Mouse (Mus musculus): ENCODE measurements around the gene Adh6a. TPM values are rescaled to one million over a fixed set of nuclear protein-coding genes. Genes with fewer than 3 reads are reported as not detected.
"Not testable (repeated sequence)": the region's sequence is repeated elsewhere in the genome, so short reads cannot be mapped to it uniquely, and the experiment has no call there.

The Adh6a gene
- total and polyA plus RNA-seq, 3 experiments, result not detected

GRCm38 (mm10) chr3:138325001-138325400 is 11.9 kb downstream of the Adh6a start:
- no peak for DNase-seq

- DNase-seq, result no peak
These were observed 12.4 kb downstream of the Adh6a start for GRCm38 (mm10) chr3:138325466-138325865.

GRCm38 (mm10) chr3:138333910-138334309 is 20.8 kb downstream of the Adh6a start:
- DNase-seq, result no peak

- DNase-seq, result no peak
These were observed 21.2 kb downstream of the Adh6a start for GRCm38 (mm10) chr3:138334320-138334719.

GRCm38 (mm10) chr3:138335566-138335965 is 22.5 kb downstream of the Adh6a start:
- no peak for DNase-seq

- no peak for DNase-seq
These were observed 23.1 kb downstream of the Adh6a start for GRCm38 (mm10) chr3:138336104-138336754.

- no peak for DNase-seq
These were observed 28.4 kb downstream of the Adh6a start, which contains the start of gene Adh6b for GRCm38 (mm10) chr3:138341471-138341870. Gene Adh6b (plus strand): TSS chr3:138341775.

GRCm38 (mm10) chr3:138347041-138347440 is 34.0 kb downstream of the Adh6a start:
- DNase-seq, result no peak

- DNase-seq, result no peak
These were observed 39.1 kb downstream of the Adh6a start for GRCm38 (mm10) chr3:138352012-138352809.

GRCm38 (mm10) chr3:138358856-138359255 is 45.8 kb downstream of the Adh6a start:
- no peak for DNase-seq

GRCm38 (mm10) chr3:138360721-138361120 is 47.6 kb downstream of the Adh6a start:
- DNase-seq, result no peak

- DNase-seq, result no peak
These were observed 49.8 kb downstream of the Adh6a start for GRCm38 (mm10) chr3:138362920-138363319.

- DNase-seq, result no peak
These were observed 53.1 kb downstream of the Adh6a start for GRCm38 (mm10) chr3:138366181-138366580.

GRCm38 (mm10) chr3:138369546-138369945 is 56.5 kb downstream of the Adh6a start:
- DNase-seq, result no peak

- not testable (repeated sequence) for DNase-seq
These were observed 57.2 kb downstream of the Adh6a start for GRCm38 (mm10) chr3:138370289-138370688.

GRCm38 (mm10) chr3:138373920-138374319 is 60.8 kb downstream of the Adh6a start:
- peak; percentile 28 for DNase-seq

GRCm38 (mm10) chr3:138375148-138375547 is 62.1 kb downstream of the Adh6a start:
- DNase-seq, result peak; percentile 47

Other genes starting within 250 kb of the Adh6a start
- gene 1110002E22Rik, start 248.2 kb upstream of the Adh6a start, total RNA-seq (2021), result under 1 TPM in 1 of 2 experiments, not detected in 1; 0.06 TPM
- 0.01 TPM in 1 of 2 replicates, not detected in the other for gene 1110002E22Rik, start 248.2 kb upstream of the Adh6a start, polyA plus RNA-seq (2012; rRNA removed)
- not detected for gene Gm5105, start 245.9 kb upstream of the Adh6a start, total RNA-seq (2021)
- gene Gm5105, start 245.9 kb upstream of the Adh6a start, polyA plus RNA-seq (2012; rRNA removed), result not detected in 2 replicates
- 10 to 100 TPM in 1 of 2 experiments, 1 to 10 TPM in 1; 9.8 to 11.0 TPM for gene Trmt10a, start 169.8 kb upstream of the Adh6a start, total RNA-seq (2021)
- gene Trmt10a, start 169.8 kb upstream of the Adh6a start, polyA plus RNA-seq (2012; rRNA removed), result 0.69 and 1.4 TPM in 2 replicates
- gene Mttp, start 168.3 kb upstream of the Adh6a start, total RNA-seq (2021), result 10 to 100 TPM in 1 of 2 experiments, 1 to 10 TPM in 1; 5.5 to 12.6 TPM
- gene Mttp, start 168.3 kb upstream of the Adh6a start, polyA plus RNA-seq (2012; rRNA removed), result 0.51 and 0.68 TPM in 2 replicates
- gene 4930579F01Rik, start 119.5 kb upstream of the Adh6a start, total RNA-seq (2021), result not detected
- not detected in 2 replicates for gene 4930579F01Rik, start 119.5 kb upstream of the Adh6a start, polyA plus RNA-seq (2012; rRNA removed)
- gene Adh7, start 95.5 kb upstream of the Adh6a start, total RNA-seq (2021), result 10 to 100 TPM in 1 of 2 experiments, 1 to 10 TPM in 1; 8.4 to 61.8 TPM
- 3.9 and 4.4 TPM in 2 replicates for gene Adh7, start 95.5 kb upstream of the Adh6a start, polyA plus RNA-seq (2012; rRNA removed)
- 1,000 to 10,000 TPM; 1,828 to 8,328 TPM for gene Adh1, start 52.3 kb upstream of the Adh6a start, total RNA-seq (2021)
- 1,650 and 3,116 TPM in 2 replicates for gene Adh1, start 52.3 kb upstream of the Adh6a start, polyA plus RNA-seq (2012; rRNA removed)
- gene Adh6b, start 28.5 kb downstream of the Adh6a start, total RNA-seq (2021), result under 1 TPM in 1 of 2 experiments, not detected in 1; 0.17 TPM
- 0.06 TPM in 1 of 2 replicates, not detected in the other for gene Adh6b, start 28.5 kb downstream of the Adh6a start, polyA plus RNA-seq (2012; rRNA removed)
- 1 to 10 TPM; 1.8 to 2.0 TPM for gene Adh4, start 102.2 kb downstream of the Adh6a start, total RNA-seq (2021)
- 0.07 TPM in 1 of 2 replicates, not detected in the other for gene Adh4, start 102.2 kb downstream of the Adh6a start, polyA plus RNA-seq (2012; rRNA removed)
- gene Adh5, start 129.8 kb downstream of the Adh6a start, total RNA-seq (2021), result 100 to 1,000 TPM; 151 to 165 TPM
- gene Adh5, start 129.8 kb downstream of the Adh6a start, polyA plus RNA-seq (2012; rRNA removed), result 26.6 and 28.9 TPM in 2 replicates
- 10 to 100 TPM; 46.8 to 57.2 TPM for gene Metap1, start 176.2 kb downstream of the Adh6a start, total RNA-seq (2021)
- gene Metap1, start 176.2 kb downstream of the Adh6a start, polyA plus RNA-seq (2012; rRNA removed), result 5.4 and 6.6 TPM in 2 replicates
- 100 to 1,000 TPM; 187 to 191 TPM for gene Eif4e, start 212.9 kb downstream of the Adh6a start, total RNA-seq (2021)
- 3.5 and 4.5 TPM in 2 replicates for gene Eif4e, start 212.9 kb downstream of the Adh6a start, polyA plus RNA-seq (2012; rRNA removed)